Mouse (Mus musculus): ENCODE measurements around the gene Mill2.

DNA sequence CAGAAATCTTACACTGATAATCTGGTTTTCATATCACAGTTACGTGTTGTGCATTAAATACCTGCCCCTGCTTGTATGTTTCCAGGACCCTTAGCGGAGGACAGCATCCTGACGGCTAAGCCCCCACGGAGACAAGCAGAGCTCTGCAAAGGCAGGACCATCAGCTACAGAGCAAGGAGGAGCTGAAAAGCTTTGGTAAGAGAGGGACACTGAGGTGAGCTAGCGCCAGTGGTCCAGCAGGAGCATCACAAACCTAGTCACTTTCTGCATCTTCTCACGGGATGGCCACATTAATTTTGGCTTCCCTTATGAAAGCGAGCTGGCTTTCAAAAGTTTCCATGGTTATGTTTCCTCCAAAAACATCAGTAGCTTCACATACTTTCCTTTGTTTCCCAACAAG lies 33.0 kb downstream of the Mill2 start:
- TF ChIP-seq CTCF (IDR thresholded peaks at IDR 0.05; ENCODE audit: insufficient read depth, low read depth, low read length): no peak
- no peak for TF ChIP-seq POLR2A (IDR thresholded peaks at IDR 0.05; ENCODE audit: insufficient read depth, low read depth, low read length)

Data from olfactory bulb, adult 2 months (tissue).